Mouse (Mus musculus): ENCODE data around the gene Plet1.

DNA sequence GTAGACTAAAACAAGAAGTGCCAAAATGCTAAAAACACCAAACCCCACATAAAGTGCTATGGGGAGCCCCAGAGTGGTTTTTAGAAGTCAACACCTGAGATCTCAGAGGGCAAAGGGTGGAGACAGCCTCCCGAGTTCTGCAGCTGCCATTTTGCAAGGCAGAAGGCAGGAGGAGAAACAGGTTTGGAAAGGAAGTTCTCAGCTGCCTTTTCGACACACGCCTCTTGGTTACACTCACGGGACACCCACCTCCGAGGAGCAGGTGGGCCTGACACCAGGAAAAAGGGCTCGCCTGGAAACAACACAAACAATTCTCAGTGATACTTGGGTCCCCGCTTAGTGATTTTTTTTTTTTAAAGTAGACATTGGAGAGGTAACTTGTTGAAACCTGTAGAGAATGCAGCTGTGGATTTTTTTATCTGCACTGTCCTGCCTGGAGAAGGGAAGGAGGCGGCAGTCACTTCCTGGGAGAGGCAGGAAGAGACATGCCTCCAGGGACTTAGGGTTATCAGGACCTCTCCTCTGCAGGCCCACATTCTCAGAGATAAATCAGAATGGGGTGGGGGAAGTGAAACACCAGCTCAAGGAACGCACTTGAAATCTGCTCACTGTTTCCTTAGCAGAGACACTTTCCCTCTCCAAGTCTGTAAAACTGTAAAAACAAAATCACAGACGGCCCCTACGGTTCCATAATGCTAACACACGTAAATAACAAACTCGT lies 23.0 kb upstream of the Plet1 start:
- no peak for TF ChIP-seq CTCF (IDR thresholded peaks at IDR 0.05; ENCODE audit: low read depth)
- no peak for TF ChIP-seq EP300 (IDR thresholded peaks at IDR 0.05; ENCODE audit: low read depth)
